Mouse (Mus musculus) fat pad, adult 2 months (tissue): ENCODE measurements around the gene Piwil1.
"Not testable (repeated sequence)": the region's sequence is repeated elsewhere in the genome, so short reads cannot be mapped to it uniquely, and the experiment has no call there.

Experiments
- DNase-seq: peaks from one replicate; pipeline ENCODE4 v3.0.0-alpha.2; 2011; ENCODE audit warnings: low read depth, low spot score; ENCODE audit errors: extremely low read depth

Piwil1 gene

DNA sequence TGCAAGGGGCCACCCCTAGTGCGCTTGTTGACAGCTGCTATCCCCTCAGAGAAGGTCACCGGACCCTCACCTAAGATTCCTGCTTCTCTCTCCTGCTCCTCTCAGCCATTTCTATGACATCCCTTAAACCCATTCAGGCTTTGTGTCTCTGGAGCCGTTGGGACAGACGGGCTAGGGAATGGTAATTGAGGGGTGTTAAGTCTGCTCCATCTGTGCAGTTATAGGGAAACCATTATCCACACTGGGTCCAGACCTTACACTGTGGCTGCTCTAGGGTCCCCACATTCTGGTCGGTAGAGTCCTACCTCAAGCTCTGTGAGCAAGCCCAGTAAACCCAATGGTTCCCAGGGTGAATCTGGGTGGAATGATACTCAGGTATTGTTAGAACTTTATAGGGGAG lies 6.6 kb downstream of the Piwil1 start:
- DNase-seq, result no peak

DNA sequence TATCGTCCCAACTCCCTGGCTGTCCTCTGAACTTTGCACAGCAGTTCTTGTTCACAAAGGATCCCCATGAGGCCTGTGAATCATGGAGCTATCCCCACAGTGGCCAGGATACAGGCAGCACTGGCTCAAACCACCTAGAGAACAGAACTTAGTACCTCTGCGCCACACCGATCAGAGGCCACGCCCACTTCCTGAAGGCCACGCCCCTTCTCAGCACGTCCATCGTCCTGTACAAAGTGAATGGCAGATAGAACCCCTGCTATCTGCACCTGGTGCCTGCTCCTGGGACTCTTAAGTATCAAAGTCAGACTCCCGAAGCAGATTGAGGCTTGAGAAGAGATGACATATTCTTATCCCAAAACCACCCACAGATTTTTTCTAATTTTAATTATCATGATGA lies 8.3 kb downstream of the Piwil1 start:
- no peak for DNase-seq

DNA sequence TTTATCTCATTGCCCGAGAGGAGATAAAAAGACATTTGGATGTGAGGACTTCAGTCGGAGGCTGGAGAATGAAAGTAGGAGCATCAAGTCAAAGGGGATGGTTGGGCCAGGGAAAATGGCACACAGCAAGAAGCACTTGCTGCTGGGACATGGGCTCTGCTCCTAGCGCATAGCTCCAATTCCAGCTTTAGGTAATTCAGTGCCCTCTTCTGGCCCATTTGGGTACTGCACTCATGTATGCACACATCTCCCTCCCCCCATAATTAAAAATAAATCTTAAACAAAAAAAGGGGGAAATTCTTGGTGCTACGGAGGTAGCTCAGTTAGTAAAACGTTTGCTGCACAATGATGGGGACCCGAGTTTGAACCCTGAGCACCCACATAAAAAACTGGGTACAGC lies 9.5 kb downstream of the Piwil1 start:
- no peak for DNase-seq

- no peak for DNase-seq
Observed at GRCm38 (mm10) chr5:128715171-128715570, 12.8 kb downstream of the Piwil1 start.

GRCm38 (mm10) chr5:128720461-128720860 lies 18.1 kb downstream of the Piwil1 start:
- DNase-seq, result not testable (repeated sequence)

DNA sequence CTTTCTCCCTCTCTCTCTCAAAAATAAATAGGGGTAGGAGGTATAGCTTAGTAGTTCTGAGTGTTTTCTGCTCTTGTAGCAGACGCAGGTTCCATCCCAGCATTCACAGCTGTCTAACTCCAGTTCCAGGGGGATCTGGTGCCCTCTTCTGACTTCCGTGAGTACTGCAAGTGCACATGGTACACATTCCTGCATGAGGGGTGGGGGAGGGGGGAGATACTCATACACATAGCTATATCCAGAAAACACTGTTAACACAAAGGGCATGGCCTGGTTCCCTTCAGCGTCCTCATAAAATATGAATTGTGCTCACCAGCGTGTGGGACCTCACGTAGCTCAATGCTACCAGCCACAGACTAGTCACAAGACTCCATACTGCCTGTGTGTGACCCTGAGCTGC lies 27.0 kb downstream of the Piwil1 start:
- no peak for DNase-seq

- no peak for DNase-seq
Observed at GRCm38 (mm10) chr5:128730634-128731033, 28.3 kb downstream of the Piwil1 start.

DNA sequence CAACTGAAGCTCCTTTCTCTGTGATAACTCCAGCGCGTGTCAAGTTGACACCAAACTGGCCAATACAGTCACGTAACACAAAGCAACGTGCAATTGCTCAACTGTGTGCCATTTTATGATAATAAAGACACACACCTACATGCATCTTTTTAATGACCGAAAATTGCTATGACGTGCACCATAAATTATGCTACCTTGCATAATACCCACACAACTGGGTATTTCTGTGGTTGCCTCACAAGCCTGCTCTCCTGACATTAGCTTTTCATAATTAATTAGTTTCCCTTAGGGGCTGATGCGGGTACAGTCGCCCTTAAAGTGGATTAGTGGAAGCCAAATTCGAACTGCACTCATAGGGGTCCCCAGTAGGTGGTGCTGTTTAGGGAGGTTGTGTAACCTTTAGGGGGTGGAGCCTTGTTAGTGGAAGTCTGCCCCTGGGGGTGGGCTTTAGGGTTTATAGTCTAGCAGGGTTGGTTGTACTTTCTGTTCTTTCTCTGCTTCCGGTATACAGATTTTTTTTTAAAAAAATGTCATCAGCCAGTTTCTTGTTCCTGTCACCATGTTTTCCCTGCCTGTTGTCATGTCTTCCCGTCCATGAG lies 30.2 kb downstream of the Piwil1 start:
- peak; percentile 59 for DNase-seq

DNA sequence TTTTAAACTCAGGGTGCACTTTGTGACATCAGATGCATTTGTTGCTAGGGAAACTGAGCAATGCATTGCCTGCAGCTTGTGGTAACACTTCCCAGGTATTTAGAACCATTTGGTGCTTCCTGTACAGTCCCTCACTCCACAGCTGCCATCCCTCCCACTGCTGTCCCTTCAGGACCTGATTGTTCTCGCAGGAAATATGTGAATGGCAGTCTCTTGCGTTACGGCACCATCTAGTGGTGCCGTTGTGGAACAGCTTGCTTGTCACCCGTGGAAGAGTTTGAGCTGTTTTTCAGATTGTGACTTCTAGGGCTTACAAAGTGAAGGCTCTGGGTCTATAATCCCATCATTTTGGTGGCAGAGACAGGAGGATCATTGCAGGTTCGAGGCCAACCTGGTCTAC lies 31.6 kb downstream of the Piwil1 start:
- DNase-seq, result no peak

DNA sequence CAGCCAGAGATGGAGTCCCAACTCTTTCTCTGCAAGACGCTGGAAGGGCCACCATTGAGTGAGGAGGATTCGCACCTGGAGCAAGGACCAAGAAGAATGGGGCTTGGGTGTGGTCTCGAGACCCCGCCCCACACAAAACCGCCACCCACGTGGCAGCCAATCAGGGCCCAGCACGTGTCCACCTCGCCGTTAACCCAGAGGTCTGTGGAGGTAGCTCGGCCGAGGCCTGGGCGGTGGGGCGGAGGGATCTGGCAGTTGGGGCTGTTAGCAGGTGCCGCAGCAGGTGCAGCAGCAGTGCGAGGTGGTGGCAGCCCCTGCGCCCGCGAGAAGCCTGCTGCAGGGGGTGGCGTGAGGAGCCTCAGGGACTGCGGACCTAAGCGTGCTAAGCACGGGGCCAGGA lies 33.6 kb downstream of the Piwil1 start:
- no peak for DNase-seq

- no peak for DNase-seq
Observed at GRCm38 (mm10) chr5:128739168-128739837, 37.0 kb downstream of the Piwil1 start.

DNA sequence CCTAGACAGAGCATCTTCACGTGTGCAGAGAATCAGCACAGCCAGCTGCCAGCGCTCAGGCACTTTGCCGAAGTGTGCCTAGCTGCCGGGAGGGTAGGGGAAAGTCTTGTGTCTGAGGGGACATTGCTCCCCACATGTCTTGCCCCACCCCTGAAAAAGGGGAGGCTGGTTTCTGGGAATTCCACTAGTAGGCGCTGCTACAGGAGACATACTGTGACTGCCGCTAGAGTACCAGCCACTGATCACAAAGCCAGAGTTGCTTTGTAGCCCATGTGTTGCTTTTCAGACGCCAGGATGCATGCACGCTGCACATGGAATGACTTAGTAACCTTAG lies 37.5 kb downstream of the Piwil1 start:
- DNase-seq, result no peak

DNA sequence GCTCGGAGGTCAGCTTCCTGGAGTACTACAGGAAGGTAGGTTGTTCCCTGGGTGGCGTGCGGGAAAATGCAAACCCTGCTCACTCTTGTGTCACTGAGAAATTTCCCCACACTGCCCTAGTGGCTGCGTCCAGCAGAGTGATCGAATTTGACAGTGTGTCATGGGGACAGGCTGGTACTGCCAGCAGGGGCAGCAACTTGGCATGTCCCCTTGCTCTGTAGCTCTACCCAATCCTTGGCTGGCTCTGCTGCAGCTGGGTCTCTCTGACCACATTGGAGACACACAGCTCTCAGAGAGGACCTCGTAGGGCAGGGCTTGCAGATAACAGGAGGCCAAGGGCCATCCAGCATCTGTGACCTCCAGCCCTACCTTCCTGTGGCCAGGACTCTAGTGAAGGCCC lies 42.0 kb downstream of the Piwil1 start:
- DNase-seq, result no peak

GRCm38 (mm10) chr5:128745206-128745605 lies 42.9 kb downstream of the Piwil1 start:
- no peak for DNase-seq

- DNase-seq, result no peak
Observed at GRCm38 (mm10) chr5:128746261-128746660, 43.9 kb downstream of the Piwil1 start.

GRCm38 (mm10) chr5:128761118-128761517 lies 58.8 kb downstream of the Piwil1 start:
- DNase-seq, result no peak

- no peak for DNase-seq
Observed at GRCm38 (mm10) chr5:128769026-128769631, 66.8 kb downstream of the Piwil1 start.

- no peak for DNase-seq
Observed at GRCm38 (mm10) chr5:128776386-128776785, 74.1 kb downstream of the Piwil1 start.

- no peak for DNase-seq
Observed at GRCm38 (mm10) chr5:128781621-128782020, 79.3 kb downstream of the Piwil1 start.

DNA sequence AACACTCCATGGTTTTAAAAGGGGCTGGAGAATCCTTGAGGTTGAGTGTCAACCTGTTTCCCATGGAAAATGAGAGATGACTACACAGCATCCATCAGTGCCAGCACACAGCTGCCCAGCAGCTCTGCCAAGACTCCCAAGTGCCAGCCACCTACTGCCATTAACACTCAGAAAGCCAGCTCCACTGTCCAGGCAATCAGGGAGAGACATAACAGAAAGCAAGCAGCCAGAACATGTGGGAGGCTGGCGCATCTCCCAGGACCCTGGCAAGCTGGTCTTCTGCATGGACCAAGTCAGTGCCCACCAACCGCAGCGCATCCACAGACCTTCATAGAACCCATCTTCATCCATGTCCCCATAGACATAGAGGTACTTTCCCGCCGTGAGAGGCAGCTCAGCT lies 98.3 kb downstream of the Piwil1 start:
- peak; percentile 19 for DNase-seq
